19 mouse cellular contexts compared by ENCODE assay signal in the genomic region with DNA sequence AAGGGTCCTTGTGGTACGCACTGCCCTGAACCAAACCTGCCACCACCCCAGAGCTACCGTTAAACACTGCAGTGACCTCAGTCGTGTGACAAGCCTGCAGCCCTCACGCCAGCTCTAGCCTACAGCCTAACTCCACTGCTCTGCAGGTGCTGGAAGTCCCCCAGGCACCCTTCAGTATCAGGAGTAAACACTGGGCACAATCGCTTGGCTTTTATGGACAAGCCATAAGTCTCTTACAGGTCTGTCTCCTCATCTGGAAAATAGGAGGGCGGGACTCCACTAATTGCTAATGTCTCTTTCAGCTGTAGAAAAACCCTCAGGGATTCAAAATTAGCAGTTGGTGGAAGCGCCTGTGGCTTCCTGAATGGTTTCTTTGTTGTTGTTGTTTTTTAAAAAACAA. TPM values are rescaled to one million over a fixed set of nuclear protein-coding genes. Genes with fewer than 3 reads are reported as not detected.
A peak's percentile ranks its signal among the peaks of the same experiment; 100 is the strongest.
DNase-seq lines count a peak whose midpoint lies in the region; ATAC-seq and TF ChIP-seq lines count a peak whose summit lies in the region.
"Had no signal": no experiment of that assay in that cellular context is flagged by ENCODE, and none has a peak within 500 bp of the region (broad histone marks: within the 10 kb centered on the region; RNA-seq: fewer than 3 reads in every experiment).

No protein-coding gene starts in this region.

- H3K4me3 ChIP-seq in forebrain, embryonic 11.5 days (ENCODE audit: low read depth, low read length) = no peak overlapping the region
- no peak overlapping the region for H3K4me3 ChIP-seq in forebrain, embryonic 15.5 days
- H3K4me3 ChIP-seq in kidney, embryonic 15.5 days (replicated peaks) = no peak overlapping the region
- no peak overlapping the region for H3K4me3 ChIP-seq in midbrain, embryonic 10.5 days
- no peak overlapping the region for H3K4me3 ChIP-seq in midbrain, embryonic 15.5 days
- H3K4me3 ChIP-seq: heart, embryonic 10.5 days had no signal

- H3K36me3 ChIP-seq in forebrain, embryonic 11.5 days (ENCODE audit: control insufficient read depth, insufficient read depth, low read length) = no peaks in the 10 kb centered on the region
- H3K36me3 ChIP-seq in forebrain, embryonic 15.5 days = no peaks in the 10 kb centered on the region
- 0 out of 2 replicates have a peak, but pooled peaks cover 3% of the 10 kb centered on the region for H3K36me3 ChIP-seq in kidney, embryonic 15.5 days
- no peaks in the 10 kb centered on the region for H3K36me3 ChIP-seq in midbrain, embryonic 10.5 days
- no peaks in the 10 kb centered on the region for H3K36me3 ChIP-seq in midbrain, embryonic 15.5 days (replicated peaks)
- H3K36me3 ChIP-seq: heart, embryonic 10.5 days had no signal

- ATAC-seq in forebrain, embryonic 11.5 days (replicated peaks; ENCODE audit: low FRiP score) = 0 out of 2 replicates have a peak, but pooled peaks have one; percentile 24
- ATAC-seq in forebrain, embryonic 15.5 days (replicated peaks) = no peak
- 0 out of 2 replicates have a peak, but pooled peaks have one; percentile 46 for ATAC-seq in kidney, embryonic 15.5 days (replicated peaks; ENCODE audit: low FRiP score)
- no peak for ATAC-seq in midbrain, embryonic 15.5 days (replicated peaks)
- ATAC-seq: activated CD4-positive, CD25-positive, alpha-beta regulatory T cell, adult 4 months; hindbrain, embryonic 16.5 days; intestine, postnatal 0 days; Patski had no signal

- no peaks in the 10 kb centered on the region for H3K27me3 ChIP-seq in forebrain, embryonic 11.5 days (ENCODE audit: control insufficient read depth, insufficient read depth, low read length)
- no peaks in the 10 kb centered on the region for H3K27me3 ChIP-seq in forebrain, embryonic 15.5 days
- H3K27me3 ChIP-seq in kidney, embryonic 15.5 days = no peaks in the 10 kb centered on the region
- no peaks in the 10 kb centered on the region for H3K27me3 ChIP-seq in midbrain, embryonic 10.5 days (ENCODE audit: low read depth, poor library complexity, severe bottlenecking)
- no peaks in the 10 kb centered on the region for H3K27me3 ChIP-seq in midbrain, embryonic 15.5 days (replicated peaks)
- H3K27me3 ChIP-seq: Patski had no signal

- no peak overlapping the region; the same call in 1 of the 2 replicates for H3K27ac ChIP-seq in forebrain, embryonic 11.5 days (ENCODE audit: low read depth, low read length)
- no peak overlapping the region for H3K27ac ChIP-seq in forebrain, embryonic 15.5 days (replicated peaks)
- 0 out of 2 replicates have a peak overlapping the region, but pooled peaks have one; percentile 42 for H3K27ac ChIP-seq in kidney, embryonic 15.5 days
- H3K27ac ChIP-seq in midbrain, embryonic 10.5 days (replicated peaks) = 0 out of 2 replicates have a peak overlapping the region, but pooled peaks have one; percentile 23
- H3K27ac ChIP-seq in midbrain, embryonic 15.5 days = no peak overlapping the region
- H3K27ac ChIP-seq: heart, embryonic 10.5 days had no signal

- peaks cover 15% of the 10 kb centered on the region; the same call in 1 of the 2 replicates for H3K4me1 ChIP-seq in forebrain, embryonic 11.5 days (replicated peaks; ENCODE audit: control insufficient read depth, insufficient read depth, low read length)
- peaks cover 19% of the 10 kb centered on the region for H3K4me1 ChIP-seq in forebrain, embryonic 15.5 days
- peaks cover 52% of the 10 kb centered on the region for H3K4me1 ChIP-seq in kidney, embryonic 15.5 days
- H3K4me1 ChIP-seq in midbrain, embryonic 10.5 days = peaks cover 34% of the 10 kb centered on the region
- peaks cover 11% of the 10 kb centered on the region for H3K4me1 ChIP-seq in midbrain, embryonic 15.5 days

- H3K9me3 ChIP-seq in forebrain, embryonic 11.5 days (ENCODE audit: control insufficient read depth, low read length) = no peaks in the 10 kb centered on the region
- H3K9me3 ChIP-seq in forebrain, embryonic 15.5 days = no peaks in the 10 kb centered on the region
- H3K9me3 ChIP-seq in kidney, embryonic 15.5 days (replicated peaks) = no peaks in the 10 kb centered on the region
- no peaks in the 10 kb centered on the region for H3K9me3 ChIP-seq in midbrain, embryonic 10.5 days (replicated peaks)
- H3K9me3 ChIP-seq in midbrain, embryonic 15.5 days = no peaks in the 10 kb centered on the region
- H3K9me3 ChIP-seq: heart, embryonic 10.5 days had no signal

- H3K9ac ChIP-seq in forebrain, embryonic 11.5 days (ENCODE audit: low read length) = no peak overlapping the region
- H3K9ac ChIP-seq in forebrain, embryonic 15.5 days (replicated peaks) = no peak overlapping the region
- no peak overlapping the region for H3K9ac ChIP-seq in kidney, embryonic 15.5 days
- no peak overlapping the region for H3K9ac ChIP-seq in midbrain, embryonic 15.5 days

- no peak for TF ChIP-seq CTCF in brain, embryonic 14.5 days (IDR thresholded peaks at IDR 0.05; ENCODE audit: borderline replicate concordance, extremely low read depth, insufficient read depth, insufficient read length)

- TF ChIP-seq POLR2A in brain, embryonic 14.5 days (IDR thresholded peaks at IDR 0.05; ENCODE audit: borderline replicate concordance, extremely low read depth, insufficient read depth, insufficient read length, poor library complexity, severe bottlenecking) = no peak

- no peak for DNase-seq in forebrain, embryonic 11.5 days (ENCODE audit: low spot score)
- DNase-seq in kidney, adult 11 months = no peak
- DNase-seq in midbrain, embryonic 10.5 days (ENCODE audit: low spot score) = no peak
- peak; percentile 53 for DNase-seq in brain, embryonic 14.5 days (ENCODE audit: low read depth)
- DNase-seq in ovary, postnatal 14 days (ENCODE audit: low spot score) = no peak
- DNase-seq: adrenal gland, postnatal 36 days; cerebellum, adult 8-10 months; gastrocnemius, postnatal 10 days; lung, postnatal 14 days; right cerebral cortex, adult 18-20 months; thymus, adult 2 months had no signal

- WGBS in forebrain, embryonic 11.5 days = 27% methylated on average over 7 of the region's 7 CpGs
- 16% methylated on average over 7 of the region's 7 CpGs for WGBS in forebrain, embryonic 15.5 days
- 37% methylated on average over 7 of the region's 7 CpGs for WGBS in kidney, embryonic 15.5 days
- WGBS in midbrain, embryonic 10.5 days = 67% methylated on average over 7 of the region's 7 CpGs
- WGBS in midbrain, embryonic 15.5 days = 50% methylated on average over 7 of the region's 7 CpGs

- H3K4me2 ChIP-seq in forebrain, embryonic 11.5 days (ENCODE audit: low read depth, low read length, severe bottlenecking) = no peak overlapping the region
- H3K4me2 ChIP-seq in forebrain, embryonic 15.5 days (replicated peaks) = no peak overlapping the region
- H3K4me2 ChIP-seq in kidney, embryonic 15.5 days = no peak overlapping the region
- no peak overlapping the region for H3K4me2 ChIP-seq in midbrain, embryonic 15.5 days

RNA-seq across cellular contexts. Expression of a gene that starts 33.8 kb away (rescaled TPM):
- polyA plus RNA-seq in forebrain, embryonic 11.5 days (2014; fragmentation: Nextera tagmentation; extraction: Ambion mirVana) = 17.0 and 18.4 TPM in 2 replicates
- polyA plus RNA-seq in forebrain, embryonic 15.5 days (2015; fragmentation: Nextera tagmentation; extraction: Ambion mirVana) = 8.7 and 10.0 TPM in 2 replicates
- 22.3 and 23.6 TPM in 2 replicates for polyA plus RNA-seq in kidney, embryonic 15.5 days (2015; fragmentation: Nextera tagmentation; extraction: Ambion mirVana)
- polyA plus RNA-seq in midbrain, embryonic 10.5 days (2016; fragmentation: Nextera tagmentation; extraction: Ambion mirVana) = 11.5 and 12.0 TPM in 2 replicates
- 4.1 and 4.6 TPM in 2 replicates for polyA plus RNA-seq in midbrain, embryonic 15.5 days (2015; fragmentation: Nextera tagmentation; extraction: Ambion mirVana)
- polyA plus RNA-seq in brain, embryonic 14.5 days (2012; rRNA removed) = 5.7 and 7.6 TPM in 2 replicates

RNA-seq across cellular contexts. Expression of a gene that starts 53.2 kb away (rescaled TPM):
- polyA plus RNA-seq in forebrain, embryonic 11.5 days (2014; fragmentation: Nextera tagmentation; extraction: Ambion mirVana) = 15.6 and 17.4 TPM in 2 replicates
- 13.5 and 14.2 TPM in 2 replicates for polyA plus RNA-seq in forebrain, embryonic 15.5 days (2015; fragmentation: Nextera tagmentation; extraction: Ambion mirVana)
- 11.1 and 13.9 TPM in 2 replicates for polyA plus RNA-seq in kidney, embryonic 15.5 days (2015; fragmentation: Nextera tagmentation; extraction: Ambion mirVana)
- 16.3 and 17.2 TPM in 2 replicates for polyA plus RNA-seq in midbrain, embryonic 10.5 days (2016; fragmentation: Nextera tagmentation; extraction: Ambion mirVana)
- 12.1 and 13.9 TPM in 2 replicates for polyA plus RNA-seq in midbrain, embryonic 15.5 days (2015; fragmentation: Nextera tagmentation; extraction: Ambion mirVana)
- polyA plus RNA-seq in brain, embryonic 14.5 days (2012; rRNA removed) = 9.5 and 9.7 TPM in 2 replicates

RNA-seq across cellular contexts. Expression of a gene that starts 54.7 kb away (rescaled TPM):
- polyA plus RNA-seq in forebrain, embryonic 11.5 days (2014; fragmentation: Nextera tagmentation; extraction: Ambion mirVana) = 0.44 and 0.48 TPM in 2 replicates
- polyA plus RNA-seq in forebrain, embryonic 15.5 days (2015; fragmentation: Nextera tagmentation; extraction: Ambion mirVana) = 0.23 and 0.60 TPM in 2 replicates
- polyA plus RNA-seq in kidney, embryonic 15.5 days (2015; fragmentation: Nextera tagmentation; extraction: Ambion mirVana) = 0.18 and 0.39 TPM in 2 replicates
- polyA plus RNA-seq in midbrain, embryonic 10.5 days (2016; fragmentation: Nextera tagmentation; extraction: Ambion mirVana) = 0.28 and 0.34 TPM in 2 replicates
- 0.78 and 1.2 TPM in 2 replicates for polyA plus RNA-seq in midbrain, embryonic 15.5 days (2015; fragmentation: Nextera tagmentation; extraction: Ambion mirVana)
- polyA plus RNA-seq in brain, embryonic 14.5 days (2012; rRNA removed) = 0.03 TPM in 1 of 2 replicates, not detected in the other

RNA-seq across cellular contexts. Expression of a gene that starts 56.3 kb away (rescaled TPM):
- polyA plus RNA-seq in forebrain, embryonic 11.5 days (2014; fragmentation: Nextera tagmentation; extraction: Ambion mirVana) = 57.0 and 58.4 TPM in 2 replicates
- 33.7 and 35.1 TPM in 2 replicates for polyA plus RNA-seq in forebrain, embryonic 15.5 days (2015; fragmentation: Nextera tagmentation; extraction: Ambion mirVana)
- polyA plus RNA-seq in kidney, embryonic 15.5 days (2015; fragmentation: Nextera tagmentation; extraction: Ambion mirVana) = 33.3 and 34.6 TPM in 2 replicates
- polyA plus RNA-seq in midbrain, embryonic 10.5 days (2016; fragmentation: Nextera tagmentation; extraction: Ambion mirVana) = 41.1 and 47.2 TPM in 2 replicates
- polyA plus RNA-seq in midbrain, embryonic 15.5 days (2015; fragmentation: Nextera tagmentation; extraction: Ambion mirVana) = 27.4 and 29.1 TPM in 2 replicates
- polyA plus RNA-seq in brain, embryonic 14.5 days (2012; rRNA removed) = 43.9 and 46.2 TPM in 2 replicates

Comparison
In these comparisons a context has a peak if more than half of its experiments do, and no peak if none do; other contexts are left out.
1. ATAC-seq: peak in forebrain, embryonic 11.5 days (single experiment) and kidney, embryonic 15.5 days (single experiment); none in forebrain, embryonic 15.5 days (single experiment) and midbrain, embryonic 15.5 days (single experiment).
2. H3K27ac ChIP-seq: peak in kidney, embryonic 15.5 days (single experiment) and midbrain, embryonic 10.5 days (single experiment); none in forebrain, embryonic 11.5 days (single experiment), forebrain, embryonic 15.5 days (single experiment) and midbrain, embryonic 15.5 days (single experiment).